Mouse (Mus musculus) leukemia stem cell, adult 10-12 weeks (primary cell): ENCODE measurements around the gene Exoc8. TPM values are rescaled to one million over a fixed set of nuclear protein-coding genes. Genes with fewer than 3 reads are reported as not detected.

ENCODE experiments used
- polyA plus RNA-seq: library from polyadenylated mRNA; stranded (reverse); fragments of >175 nt; gene quantifications from 2 replicates; pipeline ENCODE4 v1.2.3, GENCODE M21; 2012; ENCODE audit warnings: low replicate concordance

Gene Exoc8
- 7.1 and 9.2 TPM in 2 replicates for polyA plus RNA-seq

GRCm38 (mm10) chr8:124897386-124898250 is at the start of gene Exoc8, which contains the start of gene Sprtn:
Exoc8 (minus strand) TSS chr8:124897705.
Sprtn (plus strand) TSS chr8:124897886.

GRCm38 (mm10) chr8:124862321-124863162 is 35.0 kb downstream of the Exoc8 start, which contains the start of the genes Gnpat and 2810004N23Rik:
Gnpat (plus strand) TSS chr8:124863033.
2810004N23Rik (minus strand) TSS chr8:124863120.

Other genes starting within 250 kb of the Exoc8 start
- gene 2310022B05Rik, start 234.3 kb downstream of the Exoc8 start, polyA plus RNA-seq = 14.4 and 17.5 TPM in 2 replicates
- 7.2 and 17.7 TPM in 2 replicates for gene Ttc13, start 175.7 kb downstream of the Exoc8 start, polyA plus RNA-seq
- 15.4 and 16.1 TPM in 2 replicates for gene Arv1, start 175.6 kb downstream of the Exoc8 start, polyA plus RNA-seq
- gene Fam89a, start 145.9 kb downstream of the Exoc8 start, polyA plus RNA-seq = 0.39 and 0.44 TPM in 2 replicates
- gene Trim67, start 104.6 kb downstream of the Exoc8 start, polyA plus RNA-seq = 0.05 TPM in 1 of 2 replicates, not detected in the other
- 34.3 and 41.1 TPM in 2 replicates for gene Gnpat, start 34.7 kb downstream of the Exoc8 start, polyA plus RNA-seq
- 8.6 and 25.1 TPM in 2 replicates for gene 2810004N23Rik, start 34.6 kb downstream of the Exoc8 start, polyA plus RNA-seq
- gene Sprtn, start 181 bp upstream of the Exoc8 start, polyA plus RNA-seq = 2.7 and 9.9 TPM in 2 replicates
- 15.7 and 16.8 TPM in 2 replicates for gene Egln1, start 51.6 kb upstream of the Exoc8 start, polyA plus RNA-seq
- gene Tsnax, start 115.3 kb upstream of the Exoc8 start, polyA plus RNA-seq = 11.4 and 17.3 TPM in 2 replicates
- 0.48 and 0.52 TPM in 2 replicates for gene Disc1, start 156.5 kb upstream of the Exoc8 start, polyA plus RNA-seq